Mouse (Mus musculus): Measurements from ENCODE around the gene D1Ertd622e. TPM values are rescaled to one million over a fixed set of nuclear protein-coding genes. Genes with fewer than 3 reads are reported as not detected.

The D1Ertd622e gene
- polyA plus RNA-seq, 3 experiments from 2014 or later, result 8.5 to 29.3 (median 10.3) TPM

- ATAC-seq, result no peak
Observed at GRCm38 (mm10) chr1:97578025-97578417, 83.9 kb downstream of the D1Ertd622e start.

DNA sequence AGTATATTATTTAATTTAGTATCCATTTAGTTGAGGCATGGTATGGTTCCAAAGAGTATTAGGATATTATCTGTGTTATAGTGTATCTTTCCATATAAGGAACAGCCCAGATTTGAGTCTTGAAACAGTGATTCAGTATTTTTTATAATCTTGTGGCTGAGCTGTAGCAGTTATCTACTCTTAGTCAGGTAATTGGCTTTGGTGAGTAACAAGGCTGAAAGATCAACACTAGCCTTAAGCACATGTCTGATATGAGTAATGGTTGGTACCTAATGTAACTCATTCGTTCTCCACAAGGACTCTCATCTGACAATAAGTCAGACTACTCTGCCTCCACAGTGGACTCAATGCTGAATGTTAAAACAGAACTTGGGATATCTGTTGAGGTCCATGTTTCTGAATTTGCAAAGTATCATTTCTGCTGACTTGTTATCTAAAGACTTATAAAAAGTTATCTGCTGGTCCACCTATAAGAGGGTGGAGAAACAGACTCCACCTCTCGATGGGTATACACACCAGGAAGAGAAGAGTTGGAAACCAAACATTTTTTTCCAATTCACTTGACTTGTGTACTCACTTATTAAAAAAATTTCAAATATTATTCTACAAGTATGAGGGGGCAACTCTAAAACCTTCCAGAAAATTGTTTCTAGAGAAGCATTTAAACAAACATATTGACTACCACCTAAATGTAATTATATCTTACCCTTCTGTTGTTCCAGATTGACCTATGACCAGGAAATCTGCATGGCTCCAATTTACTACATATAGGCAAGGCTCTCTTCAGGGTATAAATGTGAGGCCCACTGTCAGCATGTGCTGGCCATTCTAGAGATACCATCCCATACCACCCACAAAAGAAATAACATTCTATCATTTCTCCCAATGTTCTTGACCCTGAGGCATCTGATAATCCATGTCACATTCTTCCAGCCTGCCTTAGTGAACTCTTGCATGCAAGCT lies 84.5 kb downstream of the D1Ertd622e start:
- no peak for ATAC-seq

DNA sequence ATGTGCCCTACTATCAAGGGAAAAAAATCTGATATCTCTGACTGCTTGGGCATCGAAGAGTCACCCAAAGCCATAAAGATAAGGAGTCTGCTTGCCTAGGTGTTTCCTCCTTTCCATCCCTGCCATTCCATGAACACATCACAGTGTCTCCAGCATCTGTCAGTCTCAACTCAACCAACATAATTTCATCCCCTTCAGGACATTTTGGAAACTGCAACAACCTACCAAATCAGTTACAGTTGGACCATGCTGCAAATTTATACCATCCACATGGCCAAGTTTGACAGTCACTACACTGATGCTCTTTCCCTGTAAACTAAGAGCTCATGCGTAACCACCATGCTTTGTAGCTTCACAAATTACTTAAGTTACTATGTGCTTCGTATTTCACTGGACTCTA lies 85.3 kb downstream of the D1Ertd622e start:
- no peak for ATAC-seq

GRCm38 (mm10) chr1:97570814-97571213 lies 91.1 kb downstream of the D1Ertd622e start:
- ATAC-seq, result no peak

DNA sequence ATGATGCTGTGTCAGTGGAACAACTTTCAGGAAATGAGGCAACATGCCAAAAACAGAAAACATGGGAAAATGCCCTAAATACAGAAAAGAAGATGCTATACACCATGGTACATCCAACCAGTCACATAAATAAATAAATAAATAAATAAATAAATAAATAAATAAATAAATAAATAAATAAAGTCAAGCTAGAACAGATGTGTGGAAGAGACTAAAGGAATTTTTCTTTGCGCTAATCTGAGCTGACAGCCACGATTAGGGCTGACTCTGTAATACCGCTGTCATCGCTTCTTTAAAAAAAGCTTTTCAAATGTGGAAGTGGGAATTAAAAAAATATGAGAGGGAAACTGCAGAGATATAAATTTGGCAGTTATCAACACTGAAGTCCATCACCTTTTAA lies 93.9 kb downstream of the D1Ertd622e start:
- no peak for ATAC-seq

GRCm38 (mm10) chr1:97564641-97565040 lies 97.2 kb downstream of the D1Ertd622e start:
- ATAC-seq, result no peak

GRCm38 (mm10) chr1:97562867-97563266 lies 99.0 kb downstream of the D1Ertd622e start:
- no peak for ATAC-seq

Other genes with a start within 250 kb of the D1Ertd622e start
- gene Gin1, start 108.1 kb upstream of the D1Ertd622e start, polyA plus RNA-seq (2017; shearing (Covaris generic)), result 10 to 100 TPM; 18.8 to 27.8 (median 21.5) TPM
- 10 to 100 TPM; 30.7 to 38.6 (median 38.6) TPM for gene Ppip5k2, start 108.3 kb upstream of the D1Ertd622e start, polyA plus RNA-seq (2017; shearing (Covaris generic))